Mouse (Mus musculus) liver, embryonic 14.5 days (tissue): ENCODE measurements at regions not wholly inside any gene's neighbourhood (a gene's known extent, or its start where the extent isn't known, plus 50 kb on each side); places are given as distances from the start of the nearest gene placed in this dataset.

Experiments used
- CTCF ChIP-seq: IDR thresholded peaks from 2 replicates; pipeline ENCODE4 v1.5.1; 2016; ENCODE audit warnings: antibody characterized with exemption, low read depth, control low read depth
- EP300 ChIP-seq: IDR thresholded peaks from 2 replicates; pipeline ENCODE4 v1.6.1; 2016; ENCODE audit warnings: antibody characterized with exemption, low read depth

DNA sequence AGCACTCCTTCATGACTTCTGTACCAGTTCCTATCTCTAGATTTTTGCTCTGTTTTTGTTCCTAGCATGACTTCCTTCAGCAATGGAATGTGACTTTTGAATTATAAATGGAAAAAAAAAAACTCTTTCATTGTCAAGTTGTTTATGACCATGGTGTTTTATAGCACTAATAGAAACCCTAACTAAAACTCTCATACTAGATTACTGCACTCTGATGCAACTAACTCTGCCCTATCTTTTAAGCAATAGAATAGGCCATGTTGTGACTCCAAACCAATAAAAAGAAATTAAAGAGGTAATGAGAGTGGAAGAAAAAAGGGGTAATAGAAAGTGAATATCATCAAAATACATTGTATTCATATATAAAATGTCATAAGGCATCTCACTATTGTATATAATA lies 111.9 kb downstream of the Hpgd start:
- no peak for TF ChIP-seq CTCF
- no peak for TF ChIP-seq EP300
